Mouse (Mus musculus) liver, embryonic 14.5 days (tissue): ENCODE results near the gene Olfr374.

Experiments used
- CTCF ChIP-seq: IDR thresholded peaks from 2 replicates; pipeline ENCODE4 v1.5.1; 2016; ENCODE audit warnings: antibody characterized with exemption, low read depth, control low read depth
- EP300 ChIP-seq: IDR thresholded peaks from 2 replicates; pipeline ENCODE4 v1.6.1; 2016; ENCODE audit warnings: antibody characterized with exemption, low read depth

DNA sequence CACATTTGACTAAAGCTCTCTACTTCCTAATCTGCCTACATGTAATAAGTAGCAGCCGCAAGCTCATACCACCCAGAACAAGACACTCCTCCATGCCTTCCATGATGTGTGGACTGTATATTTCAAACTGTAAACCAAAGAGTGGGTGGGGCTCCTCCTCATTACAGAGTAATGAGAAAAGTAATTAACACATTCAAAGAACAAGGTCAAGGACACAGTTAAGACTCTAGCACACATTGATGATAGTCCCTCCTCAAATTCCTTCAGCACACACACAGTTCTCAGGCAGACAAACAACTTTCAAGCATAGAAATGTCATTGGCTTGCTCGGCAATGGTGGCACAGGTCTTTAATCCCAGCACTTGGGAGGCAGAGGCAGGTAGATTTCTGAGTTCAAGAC, 8.4 kb downstream of the Olfr374 start:
- no peak for TF ChIP-seq CTCF
- no peak for TF ChIP-seq EP300
